Mouse (Mus musculus) urinary bladder, postnatal 14 days (tissue): ENCODE data around the gene Pold4.

Experiments used
- DNase-seq: peaks from one replicate; pipeline ENCODE4 v3.0.0; 2021; ENCODE audit warnings: low spot score

Gene Pold4

GRCm38 (mm10) chr19:4279487-4279886, 47.8 kb downstream of the Pold4 start:
- DNase-seq = no peak

- DNase-seq = no peak
Observed at GRCm38 (mm10) chr19:4280425-4280824, 48.7 kb downstream of the Pold4 start.

- peak; percentile 85 for DNase-seq
Observed at GRCm38 (mm10) chr19:4282898-4283553, 51.3 kb downstream of the Pold4 start, which contains the start of gene Ankrd13d. Ankrd13d (minus strand) TSS chr19:4283137.
